Mouse (Mus musculus): ENCODE results near the gene Mob3b. TPM values are rescaled to one million over a fixed set of nuclear protein-coding genes. Genes with fewer than 3 reads are reported as not detected.

Mob3b gene
- polyA plus RNA-seq, 2 experiments = 1.4 to 2.6 TPM

DNA sequence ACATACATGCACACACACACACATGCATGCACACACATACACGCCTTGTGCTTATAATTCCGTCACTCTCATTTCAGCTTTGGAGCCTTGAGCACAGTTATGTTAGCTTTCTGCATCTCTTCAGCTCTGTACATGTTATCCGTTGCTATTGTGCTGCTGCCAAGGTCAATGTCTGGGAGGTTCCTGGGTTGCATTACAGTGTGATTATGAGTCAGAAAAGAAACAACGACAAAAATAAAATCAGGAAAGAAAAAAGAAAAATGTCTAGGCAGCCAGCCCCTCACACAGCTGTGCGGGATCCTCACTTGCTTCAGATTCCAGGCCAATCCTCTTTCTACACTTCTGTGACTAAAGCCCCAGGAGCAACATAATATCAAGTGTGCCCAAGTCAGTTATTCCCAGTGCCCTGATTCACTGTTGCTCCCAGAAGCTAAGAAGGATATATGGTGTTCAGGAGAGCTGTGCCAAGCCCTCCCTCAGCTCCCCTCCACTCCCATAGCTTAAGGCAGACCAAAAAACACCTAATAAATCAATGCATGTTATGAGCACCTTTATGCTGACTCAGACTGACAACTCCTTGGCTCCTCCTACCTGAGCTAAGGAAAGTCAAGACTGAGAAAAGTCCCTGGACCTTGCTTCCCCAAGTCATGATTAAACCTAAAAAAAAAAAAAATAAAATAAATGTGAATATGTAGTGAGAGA is 152.1 kb downstream of the Mob3b start:
- no peak for TF ChIP-seq EP300 (IDR thresholded peaks at IDR 0.05; ENCODE audit: low read depth)
- TF ChIP-seq CTCF (IDR thresholded peaks at IDR 0.05; ENCODE audit: low read depth) = no peak
- Histone ChIP-seq H3K9ac (replicated peaks) (no peak overlapping the region), H3K27me3 (ENCODE audit: control insufficient read depth, insufficient read depth, low read length) (no peaks in the 10 kb centered on the region), H3K4me3 (ENCODE audit: insufficient read depth in 1 of 2, low read depth in 2 of 2, low read length in 2 of 2) (no peak overlapping the region), H3K36me3 (replicated peaks; ENCODE audit: control insufficient read depth, insufficient read depth, low read depth) (no peaks in the 10 kb centered on the region), H3K27ac (no peak overlapping the region), H3K4me1 (replicated peaks; ENCODE audit: control insufficient read depth in 2 of 2, insufficient read depth in 2 of 2, low read length in 1 of 2) (peaks cover 0 to 5% of the 10 kb centered on the region in 2 experiments; a peak in 2 of 4 replicates), H3K9me3 (ENCODE audit: control insufficient read depth, low read length) (no peaks in the 10 kb centered on the region), H3K4me2 (ENCODE audit: low read depth) (no peak overlapping the region)
- ATAC-seq (ENCODE audit: insufficient read depth) (no peak), DNase-seq (ENCODE audit: low read depth in 3 of 3, low spot score in 3 of 3) (no peak)
- WGBS (ENCODE audit: insufficient replicate concordance) = 71% methylated on average over 5 of the region's 5 CpGs

DNA sequence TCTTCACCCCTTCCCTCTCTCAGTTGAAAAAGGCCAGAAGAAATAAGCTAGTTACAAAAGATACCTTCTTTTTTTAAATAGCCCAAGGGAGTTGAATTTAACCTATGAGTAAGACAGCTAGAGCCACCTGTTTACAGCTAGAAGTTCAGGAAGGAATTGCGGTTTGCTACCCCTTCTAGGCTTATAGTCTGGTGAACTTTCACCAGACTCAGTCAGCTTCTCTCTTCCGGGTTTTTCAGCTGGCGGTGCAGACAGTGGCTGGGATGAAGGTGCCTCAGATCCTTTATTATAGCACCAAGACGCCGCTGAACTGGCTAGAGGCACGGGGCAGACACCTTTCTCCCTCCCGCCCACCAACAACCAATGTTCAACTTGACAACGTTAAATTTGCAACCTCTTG is 152.8 kb downstream of the Mob3b start:
- Histone ChIP-seq H3K27ac (no peak overlapping the region), H3K27me3 (ENCODE audit: control insufficient read depth, insufficient read depth, low read length) (no peaks in the 10 kb centered on the region), H3K36me3 (replicated peaks; ENCODE audit: control insufficient read depth, insufficient read depth, low read depth) (no peaks in the 10 kb centered on the region), H3K9me3 (ENCODE audit: control insufficient read depth, low read length) (no peaks in the 10 kb centered on the region), H3K4me2 (ENCODE audit: low read depth) (no peak overlapping the region), H3K4me3 (ENCODE audit: insufficient read depth in 1 of 2, low read depth in 2 of 2, low read length in 2 of 2) (no peak overlapping the region), H3K4me1 (replicated peaks; ENCODE audit: control insufficient read depth in 2 of 2, insufficient read depth in 2 of 2, low read length in 1 of 2) (peaks cover 0 to 5% of the 10 kb centered on the region in 2 experiments; a peak in 2 of 4 replicates), H3K9ac (replicated peaks) (no peak overlapping the region)
- ATAC-seq (ENCODE audit: insufficient read depth) = no peak
- TF ChIP-seq EP300 (IDR thresholded peaks at IDR 0.05; ENCODE audit: low read depth) = no peak
- no peak for TF ChIP-seq CTCF (IDR thresholded peaks at IDR 0.05; ENCODE audit: low read depth)
- DNase-seq (ENCODE audit: low read depth in 3 of 3, low spot score in 3 of 3) = no peak
- 64% methylated on average over 8 of the region's 8 CpGs for WGBS (ENCODE audit: insufficient replicate concordance)

GRCm38 (mm10) chr4:35003550-35004326 is 153.5 kb downstream of the Mob3b start:
- H3K27ac ChIP-seq = no peak overlapping the region
- no peak for ATAC-seq (ENCODE audit: insufficient read depth)
- no peaks in the 10 kb centered on the region for H3K36me3 ChIP-seq (replicated peaks; ENCODE audit: control insufficient read depth, insufficient read depth, low read depth)
- WGBS (ENCODE audit: insufficient replicate concordance) = 73% methylated on average over 8 of the region's 8 CpGs
- TF ChIP-seq CTCF (IDR thresholded peaks at IDR 0.05; ENCODE audit: low read depth) (no peak), EP300 (IDR thresholded peaks at IDR 0.05; ENCODE audit: low read depth) (no peak)
- no peaks in the 10 kb centered on the region for H3K9me3 ChIP-seq (ENCODE audit: control insufficient read depth, low read length)
- no peak overlapping the region for H3K4me2 ChIP-seq (ENCODE audit: low read depth)
- H3K9ac ChIP-seq (replicated peaks) = no peak overlapping the region
- H3K4me3 ChIP-seq (ENCODE audit: insufficient read depth in 1 of 2, low read depth in 2 of 2, low read length in 2 of 2) = no peak overlapping the region
- no peaks in the 10 kb centered on the region for H3K27me3 ChIP-seq (ENCODE audit: control insufficient read depth, insufficient read depth, low read length)
- H3K4me1 ChIP-seq (replicated peaks; ENCODE audit: control insufficient read depth in 2 of 2, insufficient read depth in 2 of 2, low read length in 1 of 2) = peaks cover 0 to 5% of the 10 kb centered on the region in 2 experiments; a peak in 2 of 4 replicates
- DNase-seq (ENCODE audit: low read depth in 3 of 3, low spot score in 3 of 3) = no peak

DNA sequence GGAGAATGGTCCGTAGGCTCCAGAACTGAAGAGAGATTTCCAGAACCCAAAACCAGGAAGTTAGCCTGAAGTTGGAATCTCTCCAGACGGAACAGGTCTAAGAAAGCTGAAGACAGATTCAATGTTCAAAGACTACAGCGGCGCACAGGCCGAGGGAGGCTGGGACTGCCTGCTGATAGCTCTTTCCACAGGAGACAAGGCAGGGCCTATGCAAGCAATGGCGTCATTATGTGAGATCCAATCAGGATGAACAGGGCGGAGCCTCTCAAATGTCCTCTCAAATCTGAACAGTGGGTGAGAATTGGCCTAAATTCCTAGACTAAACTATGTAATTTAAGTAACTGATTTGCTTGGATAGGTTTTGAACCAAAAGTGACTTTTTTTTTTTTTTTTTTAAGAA is 160.7 kb downstream of the Mob3b start:
- no peak for DNase-seq (ENCODE audit: low read depth in 3 of 3, low spot score in 3 of 3)
- TF ChIP-seq EP300 (IDR thresholded peaks at IDR 0.05; ENCODE audit: low read depth) (no peak), CTCF (IDR thresholded peaks at IDR 0.05; ENCODE audit: low read depth) (no peak)
- Histone ChIP-seq H3K27me3 (ENCODE audit: control insufficient read depth, insufficient read depth, low read length) (no peaks in the 10 kb centered on the region), H3K9me3 (ENCODE audit: control insufficient read depth, low read length) (no peaks in the 10 kb centered on the region), H3K27ac (no peak overlapping the region), H3K36me3 (replicated peaks; ENCODE audit: control insufficient read depth, insufficient read depth, low read depth) (no peaks in the 10 kb centered on the region), H3K9ac (replicated peaks) (no peak overlapping the region), H3K4me3 (ENCODE audit: insufficient read depth in 1 of 2, low read depth in 2 of 2, low read length in 2 of 2) (no peak overlapping the region), H3K4me2 (ENCODE audit: low read depth) (no peak overlapping the region), H3K4me1 (replicated peaks; ENCODE audit: control insufficient read depth in 2 of 2, insufficient read depth in 2 of 2, low read length in 1 of 2) (no peaks in the 10 kb centered on the region)
- 83% methylated on average over 7 of the region's 7 CpGs for WGBS (ENCODE audit: insufficient replicate concordance)
- no peak for ATAC-seq (ENCODE audit: insufficient read depth)

DNA sequence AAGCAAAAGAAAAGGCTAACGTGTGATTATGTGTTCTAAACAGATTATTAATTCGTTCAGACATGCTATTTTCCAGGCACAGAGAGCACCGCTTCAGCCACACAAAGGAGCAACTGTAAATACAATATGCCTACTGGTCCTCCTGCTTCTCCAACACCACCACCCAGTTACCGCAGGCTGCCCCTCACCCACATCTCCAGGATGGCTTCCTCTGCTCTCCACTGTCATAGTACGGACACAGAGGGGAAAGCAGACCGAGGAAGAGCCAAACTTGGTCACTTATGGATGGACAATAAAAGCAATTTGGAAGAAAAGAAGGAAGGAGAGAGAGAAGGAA is 163.7 kb downstream of the Mob3b start:
- Histone ChIP-seq H3K27ac (no peak overlapping the region), H3K4me1 (replicated peaks; ENCODE audit: control insufficient read depth in 2 of 2, insufficient read depth in 2 of 2, low read length in 1 of 2) (peaks cover 0 to 3% of the 10 kb centered on the region in 2 experiments; a peak in 2 of 4 replicates), H3K4me2 (ENCODE audit: low read depth) (no peak overlapping the region), H3K4me3 (ENCODE audit: insufficient read depth in 1 of 2, low read depth in 2 of 2, low read length in 2 of 2) (no peak overlapping the region), H3K9me3 (ENCODE audit: control insufficient read depth, low read length) (no peaks in the 10 kb centered on the region), H3K9ac (replicated peaks) (no peak overlapping the region), H3K27me3 (ENCODE audit: control insufficient read depth, insufficient read depth, low read length) (no peaks in the 10 kb centered on the region), H3K36me3 (replicated peaks; ENCODE audit: control insufficient read depth, insufficient read depth, low read depth) (no peaks in the 10 kb centered on the region)
- ATAC-seq (ENCODE audit: insufficient read depth) = no peak
- DNase-seq (ENCODE audit: low read depth in 3 of 3, low spot score in 3 of 3) = no peak
- TF ChIP-seq EP300 (IDR thresholded peaks at IDR 0.05; ENCODE audit: low read depth) = no peak
- no peak for TF ChIP-seq CTCF (IDR thresholded peaks at IDR 0.05; ENCODE audit: low read depth)
- 67% methylated on average over 6 of the region's 6 CpGs for WGBS (ENCODE audit: insufficient replicate concordance)
